Mouse (Mus musculus): ENCODE data around the gene Entpd5. TPM values are rescaled to one million over a fixed set of nuclear protein-coding genes. Genes with fewer than 3 reads are reported as not detected.
"Not testable (repeated sequence)": the region's sequence is repeated elsewhere in the genome, so short reads cannot be mapped to it uniquely, and the experiment has no call there.

Entpd5 gene
- polyA plus RNA-seq, 3 experiments from 2014 or later = 22.4 to 28.4 (median 24.5) TPM

DNA sequence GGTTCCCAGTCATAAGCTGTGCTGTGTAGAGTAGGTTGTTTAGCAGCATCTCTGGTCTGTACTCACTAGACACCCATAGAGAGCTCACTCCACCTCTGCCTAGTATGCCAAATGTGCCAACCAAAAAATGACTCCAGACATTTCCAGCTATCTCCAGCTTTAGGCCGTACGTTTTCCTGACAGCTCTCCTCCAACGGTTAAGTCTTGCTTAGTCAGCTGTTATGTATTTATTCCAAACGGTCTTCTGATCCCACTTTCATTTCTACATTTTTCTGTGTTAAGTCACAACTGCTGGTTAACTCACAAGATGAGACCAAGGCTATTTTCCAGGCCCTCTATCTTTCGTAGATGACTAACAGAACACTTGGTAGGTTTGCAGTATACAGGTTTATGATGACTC, 10.2 kb downstream of the Entpd5 start:
- no peak for ATAC-seq

DNA sequence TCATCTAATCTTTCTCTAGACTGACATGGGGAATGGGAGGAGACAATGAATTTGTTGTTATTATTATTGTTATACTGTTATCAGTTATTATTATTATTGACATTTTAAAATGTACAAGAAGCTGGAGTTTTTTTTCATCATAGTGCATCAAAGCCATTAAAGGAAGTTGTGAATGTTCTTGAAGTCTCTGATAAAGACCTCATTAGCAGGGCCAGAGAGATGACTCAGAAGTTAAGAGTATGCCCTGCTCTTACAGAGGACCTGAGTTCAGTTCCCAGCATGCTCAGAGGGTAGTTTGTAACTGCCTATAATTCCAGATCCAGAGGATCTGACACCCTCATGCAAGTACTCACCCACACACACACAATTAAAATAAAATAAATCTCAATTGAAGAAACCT, 11.1 kb downstream of the Entpd5 start:
- ATAC-seq = no peak

DNA sequence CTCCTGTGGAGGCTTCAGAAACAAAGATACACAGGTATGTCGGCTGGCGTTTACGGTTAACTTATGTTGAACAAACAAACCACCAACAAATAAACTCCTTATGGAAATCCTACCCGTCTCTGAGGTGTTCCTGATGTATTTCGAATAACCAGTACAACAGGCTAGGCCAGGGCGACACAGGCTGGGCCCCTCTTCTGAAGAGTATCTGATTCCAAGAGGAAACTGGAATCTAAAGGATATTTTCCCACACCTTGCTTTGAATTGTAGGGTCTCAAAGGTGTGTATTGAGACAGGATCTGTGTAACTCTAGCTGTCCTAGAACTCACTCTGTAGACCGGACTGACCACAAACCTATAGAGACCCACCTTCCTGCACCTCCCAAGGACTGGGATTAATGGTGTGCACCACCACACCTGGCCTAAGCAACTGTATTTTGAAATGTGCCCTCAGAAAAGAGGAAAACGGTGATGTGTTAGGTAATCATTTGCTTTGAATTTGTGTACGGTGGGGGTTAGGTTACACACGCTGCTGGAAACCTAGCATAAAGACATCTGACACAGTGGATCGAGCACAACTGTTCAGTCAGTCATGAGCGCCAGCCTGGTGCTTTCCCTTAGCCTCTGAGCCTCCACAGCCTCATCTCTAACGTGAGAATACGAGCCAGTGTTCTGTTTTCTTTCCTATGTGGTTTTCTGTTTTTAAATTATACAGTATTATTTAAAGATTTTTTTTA, 11.7 kb downstream of the Entpd5 start:
- no peak for ATAC-seq

DNA sequence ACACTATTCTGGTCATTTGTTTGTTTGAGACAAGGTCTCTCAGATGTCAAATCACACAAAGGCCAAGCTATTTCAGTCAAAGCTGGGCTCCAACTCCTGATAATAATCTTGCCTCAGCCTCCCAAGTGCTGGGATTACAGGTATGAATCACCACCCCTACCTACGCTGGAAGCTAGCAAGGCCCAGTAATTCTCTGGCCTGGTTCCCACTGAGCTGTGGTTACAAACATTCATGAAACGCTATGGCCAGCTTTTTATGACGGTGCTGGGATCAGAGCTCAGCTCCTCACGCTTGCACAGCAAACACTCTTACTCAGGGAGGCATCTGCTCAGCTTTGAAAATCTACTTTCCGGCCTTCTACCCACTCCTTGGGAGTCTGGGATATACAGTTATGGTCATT, 15.0 kb downstream of the Entpd5 start:
- no peak for ATAC-seq

DNA sequence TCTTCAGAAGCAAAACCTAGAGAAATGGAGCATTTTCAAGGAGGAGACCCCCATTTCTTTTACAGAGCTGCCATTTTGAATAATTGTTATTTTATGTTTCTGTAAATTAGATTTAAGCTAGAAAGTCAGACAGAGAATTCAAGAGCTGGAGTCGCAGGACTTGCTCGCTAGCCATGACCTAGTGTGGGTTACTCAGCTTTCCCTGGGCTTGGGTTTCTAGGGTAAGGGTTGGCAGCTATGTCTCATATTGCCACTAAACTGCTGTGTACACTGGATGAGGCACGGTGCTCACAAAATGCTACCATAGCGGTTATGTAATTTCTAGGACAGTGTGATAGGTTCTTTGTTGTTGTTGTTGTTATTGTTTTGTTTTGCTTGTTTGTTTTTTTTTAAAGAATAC, 16.1 kb downstream of the Entpd5 start:
- ATAC-seq = no peak

GRCm38 (mm10) chr12:84390336-84390735, 18.5 kb downstream of the Entpd5 start:
- ATAC-seq = no peak

DNA sequence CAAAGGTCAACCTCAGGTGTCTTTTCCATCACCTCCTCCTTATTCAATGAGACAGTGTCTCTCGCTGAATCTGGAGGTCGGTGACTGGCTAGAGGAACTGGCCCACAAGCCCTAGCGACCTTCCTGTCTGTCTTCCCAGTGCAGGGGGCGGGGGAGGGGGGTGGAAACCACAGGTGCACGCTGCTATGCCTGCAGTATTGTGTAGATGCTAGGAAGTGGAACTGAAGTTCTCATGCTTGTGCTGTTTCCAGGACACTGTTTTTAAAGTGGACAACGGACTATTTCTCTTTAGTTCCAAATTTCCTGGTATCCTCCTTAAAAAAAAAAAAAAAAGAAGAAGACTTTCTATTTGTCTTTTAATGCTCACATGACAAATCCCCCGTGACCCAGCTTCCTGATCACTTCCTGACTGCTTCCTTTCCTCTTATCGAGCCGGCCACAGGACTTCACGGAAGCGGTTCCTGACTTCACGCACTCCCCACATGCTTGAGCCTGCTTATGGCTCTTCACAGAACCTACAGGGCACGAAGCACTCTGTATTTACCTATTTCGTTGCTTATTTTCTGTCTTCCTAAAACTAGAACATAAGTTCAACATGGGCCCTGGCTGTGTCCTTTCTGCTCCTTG, 19.9 kb downstream of the Entpd5 start:
- peak; percentile 58 for ATAC-seq

GRCm38 (mm10) chr12:84388097-84388496, 20.7 kb downstream of the Entpd5 start:
- no peak for ATAC-seq

GRCm38 (mm10) chr12:84385408-84385807, 23.4 kb downstream of the Entpd5 start:
- no peak for ATAC-seq

GRCm38 (mm10) chr12:84384644-84385081, 24.2 kb downstream of the Entpd5 start:
- ATAC-seq = no peak

GRCm38 (mm10) chr12:84382369-84382768, 26.5 kb downstream of the Entpd5 start:
- no peak for ATAC-seq

- no peak for ATAC-seq
These were observed 34.9 kb downstream of the Entpd5 start for GRCm38 (mm10) chr12:84373831-84374481.

DNA sequence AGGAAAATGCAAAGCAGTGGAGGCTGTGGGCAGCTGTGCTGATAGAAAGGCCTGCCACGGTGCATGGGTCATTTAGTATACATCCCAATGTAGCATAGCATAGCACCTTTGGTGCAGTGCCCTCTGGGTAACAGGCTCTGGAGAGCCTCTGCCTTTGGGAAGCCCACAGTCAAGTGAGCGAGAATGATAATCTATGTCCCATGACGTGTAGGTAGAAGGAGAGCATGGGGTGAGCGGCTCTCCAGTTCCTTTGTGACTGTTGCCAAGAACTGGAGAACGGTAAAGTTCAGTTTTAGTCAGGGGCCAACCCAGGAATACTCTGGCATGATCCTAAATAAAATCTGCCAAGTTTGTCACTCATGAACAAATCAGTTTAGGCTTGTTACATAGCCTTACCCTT, 37.2 kb downstream of the Entpd5 start:
- no peak for ATAC-seq

DNA sequence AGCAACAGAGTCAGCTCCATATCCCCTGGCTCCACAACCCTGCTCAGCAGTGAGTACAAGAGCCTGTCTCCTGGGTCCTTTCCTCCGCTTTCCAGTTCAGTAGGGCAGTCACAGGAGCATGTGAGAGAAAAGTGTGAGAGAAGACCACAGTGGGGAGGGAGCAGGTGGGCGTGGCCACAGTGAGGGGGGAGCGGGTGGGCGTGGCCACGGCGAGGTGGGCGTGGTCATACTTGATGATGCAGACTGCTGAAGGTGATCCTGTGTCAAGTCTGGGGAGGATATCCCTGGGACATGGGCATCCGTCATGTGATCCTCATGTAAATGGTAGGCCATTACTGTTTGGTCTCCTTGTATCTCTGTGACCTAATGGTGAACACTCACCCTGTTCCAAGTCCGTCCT, 41.9 kb downstream of the Entpd5 start:
- ATAC-seq = no peak

DNA sequence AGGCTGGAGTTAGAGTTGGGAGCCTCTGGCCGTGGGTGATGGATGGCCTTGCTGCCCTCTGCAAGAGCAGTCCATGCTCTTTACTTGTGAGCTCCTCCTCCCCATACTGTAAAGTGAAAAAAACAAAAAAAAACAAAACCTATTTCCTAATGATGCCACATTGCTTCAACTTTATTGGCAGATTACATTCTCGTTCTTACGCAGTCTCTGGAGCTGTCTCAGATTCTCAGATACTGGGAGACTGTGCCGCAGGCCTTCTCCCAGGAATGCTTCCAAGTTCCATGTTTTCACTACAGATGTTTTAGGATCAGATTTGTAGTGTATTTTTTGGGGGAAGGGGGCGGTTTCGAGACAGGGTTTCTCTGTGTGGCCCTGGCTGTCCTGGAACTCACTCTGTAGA, 43.7 kb downstream of the Entpd5 start:
- ATAC-seq = no peak

DNA sequence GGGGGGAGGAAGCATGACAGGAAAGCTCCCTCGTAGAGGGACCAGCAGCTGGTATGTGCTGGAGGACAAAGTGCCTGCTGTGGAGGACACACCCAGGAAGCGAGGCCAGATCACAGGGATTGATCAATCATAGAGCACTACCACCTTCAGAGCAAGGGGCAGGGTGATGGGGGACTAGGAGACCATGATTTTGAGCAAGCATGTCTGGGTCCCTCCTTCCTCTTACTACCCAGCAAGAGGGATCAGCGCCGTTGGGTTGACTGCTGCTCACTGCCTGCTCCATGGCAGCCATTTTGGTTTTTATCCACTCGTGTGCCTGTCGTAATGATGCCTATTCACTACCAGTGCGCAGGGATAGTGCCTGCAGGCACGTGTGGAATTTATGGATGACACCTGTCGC, 44.5 kb downstream of the Entpd5 start:
- ATAC-seq = no peak

DNA sequence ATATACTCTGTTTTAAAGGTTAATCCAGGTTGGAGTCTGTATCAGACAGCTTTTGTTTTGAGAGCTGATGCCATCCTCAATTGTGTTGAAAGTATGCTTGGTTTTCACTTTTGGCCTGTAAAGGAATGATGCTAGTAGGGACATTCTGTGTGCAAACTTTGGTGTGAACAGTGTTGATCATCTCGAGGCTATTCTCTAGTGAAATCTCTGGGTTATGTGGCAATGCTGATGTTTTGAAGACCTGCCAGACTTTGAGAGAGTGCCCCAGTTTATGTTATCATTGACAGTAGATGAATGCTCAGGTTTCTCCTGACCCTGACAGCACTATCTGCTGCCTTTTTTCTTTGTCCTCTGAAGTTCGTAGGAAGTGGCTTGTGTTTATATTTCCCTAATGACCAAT, 46.0 kb downstream of the Entpd5 start:
- ATAC-seq = no peak

DNA sequence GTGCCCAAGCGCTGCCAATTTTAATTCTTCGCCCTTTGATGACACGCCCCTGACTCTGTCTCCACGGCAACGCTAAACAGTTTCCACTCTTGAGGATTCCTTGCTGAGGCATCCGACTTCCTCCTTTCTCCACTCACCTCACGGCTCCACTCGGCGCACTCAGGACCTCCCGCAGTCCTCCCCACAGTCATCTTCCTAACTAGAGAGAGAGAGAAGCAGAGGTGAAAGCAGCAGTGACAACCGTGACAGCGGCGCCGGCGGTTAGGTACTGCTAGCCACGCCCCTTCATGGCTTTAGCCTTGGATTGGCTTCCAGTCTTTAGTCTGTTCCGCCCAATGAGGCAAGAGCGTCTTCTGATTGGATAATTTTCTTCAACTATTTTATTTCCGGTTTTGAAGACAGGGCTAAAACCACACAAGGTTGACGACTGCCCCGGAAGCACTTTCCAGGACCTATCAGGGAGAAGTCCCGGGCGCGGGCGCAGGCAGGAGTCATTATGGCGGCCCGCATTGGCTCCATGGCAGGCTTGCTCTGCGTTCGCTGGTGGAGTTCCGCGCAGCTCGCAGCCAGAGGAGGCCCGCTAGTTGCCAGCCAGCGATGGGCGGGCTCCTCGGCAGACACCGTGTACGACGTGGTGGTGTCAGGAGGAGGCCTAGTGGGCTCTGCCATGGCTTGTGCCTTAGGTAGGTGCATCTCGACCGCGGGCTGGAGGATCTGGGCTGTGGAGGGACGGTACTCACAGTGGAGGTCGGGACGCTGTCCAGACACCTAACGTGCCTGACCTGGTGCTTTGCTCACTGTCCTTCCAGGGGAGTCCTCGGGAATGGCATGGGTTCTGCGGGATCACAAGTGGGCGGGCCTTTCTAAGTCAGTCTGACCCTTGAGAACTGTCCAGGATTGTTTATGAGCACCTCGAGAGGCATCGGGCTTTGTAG, 47.0 kb downstream of the Entpd5 start, which contains the start of the genes Coq6 and Fam161b:
TSS of gene Coq6 (plus strand) at position 103 of the 935 bp plus-strand sequence.
TSS of gene Fam161b (minus strand) at position 279 of the 935 bp plus-strand sequence.
- ATAC-seq = peak; percentile 99

DNA sequence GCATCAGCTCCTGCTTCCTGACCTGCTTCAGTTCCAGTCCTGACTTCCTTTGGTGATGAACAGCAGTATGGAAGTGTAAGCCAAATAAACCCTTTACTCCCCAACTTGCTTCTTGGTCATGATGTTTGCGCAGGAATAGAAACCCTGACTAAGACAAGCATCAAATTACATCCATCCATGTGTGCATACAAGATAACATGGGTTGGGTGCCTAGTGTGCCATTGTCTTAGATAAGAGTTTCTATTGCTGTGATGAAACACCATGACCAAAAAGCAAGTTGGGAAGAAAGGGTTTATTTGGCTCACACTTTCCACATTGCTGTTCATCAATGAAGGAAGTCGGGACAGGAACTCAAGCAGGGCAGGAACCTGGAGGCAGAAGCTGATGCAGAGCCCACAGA, 50.1 kb downstream of the Entpd5 start:
- not testable (repeated sequence) for ATAC-seq

- no peak for ATAC-seq
These were observed 61.6 kb downstream of the Entpd5 start for GRCm38 (mm10) chr12:84347192-84347591.

- no peak for ATAC-seq
These were observed 71.7 kb downstream of the Entpd5 start for GRCm38 (mm10) chr12:84336963-84337625.

DNA sequence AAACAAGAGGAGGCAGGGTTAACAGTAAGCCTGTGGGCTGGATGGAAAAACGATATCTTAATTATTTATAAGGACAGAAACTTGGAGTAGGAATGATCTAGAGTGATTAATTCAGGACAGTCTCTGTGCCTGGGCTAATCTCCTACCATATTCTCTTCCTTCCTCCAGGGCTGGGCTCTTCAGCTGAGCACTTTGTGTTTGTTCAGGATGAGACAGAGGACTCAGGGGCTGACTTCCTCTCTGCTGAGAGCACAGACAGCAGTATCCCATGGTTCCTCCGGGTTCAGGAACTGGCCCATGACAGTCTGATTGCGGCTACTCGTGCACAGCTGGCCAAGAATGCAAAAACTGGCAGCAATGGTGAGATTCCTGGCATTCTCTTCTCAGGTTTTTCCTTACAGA, 81.7 kb downstream of the Entpd5 start:
- ATAC-seq = no peak

All from inflammation-experienced regulatory T-cells, adult 6 months (primary cell).